Mouse (Mus musculus) heart, adult 9 months (tissue): Measurements from ENCODE around the gene Parm1.

Experiments used
- DNase-seq, 2 experiments: peaks; one replicate each; pipeline ENCODE4 v3.0.0; 2022; ENCODE audit warnings: low spot score in 2 of 2

Gene Parm1

DNA sequence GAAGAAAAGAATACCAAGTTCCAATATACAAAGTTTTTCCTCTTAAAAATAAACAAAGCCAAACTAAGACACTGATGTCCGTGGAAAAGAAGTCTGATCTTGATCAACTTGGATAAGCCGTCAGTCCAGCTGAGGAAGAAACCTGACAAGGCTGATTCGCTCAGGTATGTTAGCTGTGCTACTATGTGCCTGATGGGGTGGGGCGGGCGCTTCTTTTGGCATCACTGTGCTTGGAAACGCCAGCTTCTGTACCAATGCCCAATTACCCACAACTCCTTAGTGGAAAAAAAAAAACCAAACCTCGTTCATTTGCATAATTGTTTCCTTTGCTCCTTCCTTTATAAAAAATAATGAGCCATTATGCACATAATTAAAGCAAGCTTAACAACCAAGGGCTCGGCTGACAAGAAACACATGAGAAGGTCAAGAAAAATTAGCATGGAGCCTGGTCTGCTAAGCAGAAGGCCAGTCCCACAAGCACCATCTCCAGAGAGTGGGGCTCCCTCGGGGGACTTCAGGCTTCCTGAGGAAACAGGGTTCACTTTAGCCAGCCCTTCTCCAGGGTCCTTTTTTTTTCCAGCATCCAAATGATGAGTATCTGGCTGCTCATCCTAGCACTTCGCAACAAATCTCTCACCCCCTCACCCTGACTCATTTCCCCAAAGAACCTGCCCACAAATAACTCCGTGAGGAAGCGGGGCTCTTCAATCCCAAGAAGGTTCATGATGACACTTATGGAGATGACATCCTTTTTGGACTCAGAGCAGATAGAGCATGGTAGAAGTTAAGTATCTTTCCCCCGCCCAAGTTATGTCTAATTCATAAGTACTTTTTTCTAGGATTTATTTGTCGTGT, 135.9 kb downstream of the Parm1 start:
- no peak for DNase-seq

DNA sequence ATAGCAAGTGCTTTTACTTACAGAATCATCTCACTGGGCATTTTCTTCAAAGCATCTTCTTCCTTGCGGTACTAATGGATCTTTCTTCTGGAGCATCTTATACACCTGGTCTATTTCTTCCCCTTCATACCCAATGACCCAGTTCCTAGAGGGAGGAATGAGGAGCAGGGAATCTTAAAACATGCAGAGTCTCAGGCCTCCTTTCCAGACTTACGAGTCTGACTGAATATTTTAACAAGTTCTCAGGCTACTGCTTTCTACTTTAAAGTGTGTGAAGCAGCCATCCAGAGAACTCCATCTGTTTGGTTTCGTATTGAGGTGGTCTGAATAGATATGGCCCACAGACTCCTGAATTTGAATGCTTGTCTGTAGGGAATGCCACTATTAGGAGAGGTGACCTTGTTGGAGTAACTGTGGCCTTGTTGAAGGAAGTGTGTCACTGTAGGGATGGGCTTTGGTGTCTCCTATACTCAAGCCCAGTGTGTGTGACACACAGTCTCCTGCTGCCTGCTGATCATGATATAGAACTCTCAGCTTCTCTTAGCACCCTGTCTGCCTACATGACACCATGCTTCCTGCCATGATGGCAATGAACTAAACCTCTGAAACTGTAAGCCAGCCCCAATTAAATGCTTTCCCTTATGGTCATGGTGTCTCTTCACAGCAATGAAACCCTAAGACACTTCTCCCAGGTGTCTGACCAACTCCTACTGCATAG, 137.1 kb downstream of the Parm1 start:
- DNase-seq: no peak

DNA sequence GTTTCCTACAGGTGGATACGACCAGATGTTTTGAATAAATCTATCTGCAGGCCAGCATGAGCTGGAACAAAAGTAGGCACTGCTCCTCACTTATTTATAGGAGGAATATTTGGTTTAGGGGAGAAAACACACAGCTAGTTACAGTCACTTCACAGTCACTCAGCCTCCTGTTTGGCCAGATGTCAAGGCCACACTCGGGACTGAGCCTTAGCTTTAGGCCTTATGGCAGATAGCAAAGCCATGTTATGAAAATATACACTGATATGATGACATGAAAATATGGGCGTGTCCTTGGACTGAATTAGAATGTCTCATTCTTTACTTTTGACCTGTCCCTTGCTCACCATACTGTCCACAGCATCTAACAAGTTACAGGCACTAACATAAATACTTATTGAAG, 137.8 kb downstream of the Parm1 start:
- DNase-seq: no peak

DNA sequence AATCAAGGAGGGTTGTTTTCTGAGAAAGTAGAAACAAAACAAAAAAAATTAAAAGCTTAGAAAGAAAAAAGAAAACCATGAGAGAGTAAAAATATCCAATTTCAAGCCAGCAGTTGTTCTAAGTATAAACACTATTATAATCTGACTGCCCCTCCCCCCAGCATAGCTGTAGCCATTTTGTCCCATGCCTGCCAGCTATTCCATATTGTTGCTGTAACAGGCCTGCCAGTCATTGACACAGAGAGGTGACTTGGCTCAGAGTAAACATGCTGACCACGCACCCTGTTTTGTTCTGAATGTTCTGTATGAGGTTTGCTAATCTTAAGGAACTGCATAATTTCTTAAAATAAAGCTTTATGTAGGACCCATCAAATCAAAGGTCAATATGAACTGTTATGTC, 145.3 kb downstream of the Parm1 start:
- DNase-seq: no peak

DNA sequence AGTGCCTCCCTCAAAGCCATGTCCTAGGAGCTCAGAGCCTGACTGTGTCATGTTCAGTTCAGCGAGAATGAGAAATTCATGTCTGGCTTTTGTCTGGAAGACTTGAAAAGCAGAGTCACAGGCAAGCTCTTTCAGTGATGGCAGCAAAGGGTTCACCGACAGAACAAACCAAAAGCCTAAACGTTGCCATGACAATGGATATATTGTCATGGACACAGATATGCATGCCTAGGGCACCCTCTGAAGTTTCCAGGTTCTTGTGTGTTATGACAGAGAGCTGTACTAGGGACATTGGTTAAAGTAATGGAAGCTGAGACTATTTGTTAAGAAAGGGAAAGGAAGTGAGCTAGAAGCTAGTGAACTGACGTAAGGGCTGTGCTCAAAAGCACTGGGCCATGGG, 149.7 kb downstream of the Parm1 start:
- DNase-seq: no peak

DNA sequence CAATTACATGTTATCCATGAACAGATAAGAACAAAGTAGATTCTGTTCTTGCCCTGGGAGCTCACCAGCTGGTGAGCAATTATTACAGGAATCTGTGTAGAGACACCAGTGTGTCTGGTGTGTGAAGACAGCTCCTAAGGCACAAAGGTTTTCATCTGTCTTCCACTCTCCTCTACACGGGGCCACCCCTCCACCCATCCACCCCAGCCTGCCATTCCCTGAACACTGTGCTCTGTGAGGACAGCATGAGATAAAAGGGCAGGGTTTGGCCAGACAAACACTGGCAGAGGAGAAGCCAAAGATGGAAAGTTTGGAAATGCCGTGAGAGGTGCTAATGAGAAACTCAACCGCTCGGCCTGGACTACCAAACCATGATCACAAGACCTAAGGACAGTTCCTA, 151.8 kb downstream of the Parm1 start:
- peak; percentile 3 to 4 for DNase-seq
